Mouse (Mus musculus) urinary bladder, postnatal 14 days (tissue): ENCODE results near the gene Vmn2r107.

ENCODE experiments used
- DNase-seq: peaks from one replicate; pipeline ENCODE4 v3.0.0; 2021; ENCODE audit warnings: low spot score

Vmn2r107 gene

GRCm38 (mm10) chr17:20344942-20345341 lies at the start of gene Vmn2r107:
Gene Vmn2r107, plus strand, starts transcription at chr17:20345242.
- no peak for DNase-seq

- no peak for DNase-seq
Measured at GRCm38 (mm10) chr17:20305790-20306189, 39.3 kb upstream of the Vmn2r107 start.

- no peak for DNase-seq
Measured at GRCm38 (mm10) chr17:20399105-20399504, 54.1 kb downstream of the Vmn2r107 start.

GRCm38 (mm10) chr17:20413846-20414245 lies 68.8 kb downstream of the Vmn2r107 start, which contains the start of gene Vmn1r224:
Gene Vmn1r224, plus strand, starts transcription at chr17:20414146.
- DNase-seq, result no peak
